Mouse (Mus musculus) midbrain, embryonic 16.5 days (tissue): ENCODE data around the gene Ppp6r1. TPM values are rescaled to one million over a fixed set of nuclear protein-coding genes. Genes with fewer than 3 reads are reported as not detected.

Experiments
- polyA plus RNA-seq: library from polyadenylated mRNA; unstranded; fragments of >200 nt; fragmentation: Nextera tagmentation; extraction: Ambion mirVana; gene quantifications from 2 replicates; pipeline ENCODE4 v1.2.1, GENCODE M21; 2015

Ppp6r1 gene
- polyA plus RNA-seq, 1 experiment from 2014 or later, result 5.6 TPM

Other genes with a start within 250 kb of the Ppp6r1 start
- gene Rdh13, start 213.4 kb downstream of the Ppp6r1 start, polyA plus RNA-seq, result 43.2 and 45.6 TPM in 2 replicates
- 12.8 TPM in 2 replicates for gene Eps8l1, start 198.3 kb downstream of the Ppp6r1 start, polyA plus RNA-seq
- 35.6 and 44.7 TPM in 2 replicates for gene Ppp1r12c, start 157.3 kb downstream of the Ppp6r1 start, polyA plus RNA-seq
- gene Tnnt1, start 142.6 kb downstream of the Ppp6r1 start, polyA plus RNA-seq, result 3.2 and 3.6 TPM in 2 replicates
- gene Tnni3, start 134.8 kb downstream of the Ppp6r1 start, polyA plus RNA-seq, result 1.8 TPM in 2 replicates
- 2.2 and 2.4 TPM in 2 replicates for gene Dnaaf3, start 126.6 kb downstream of the Ppp6r1 start, polyA plus RNA-seq
- 185 and 186 TPM in 2 replicates for gene Syt5, start 111.5 kb downstream of the Ppp6r1 start, polyA plus RNA-seq
- 0.68 and 1.4 TPM in 2 replicates for gene Ptprh, start 55.0 kb downstream of the Ppp6r1 start, polyA plus RNA-seq
- gene Tmem86b, start 27.6 kb downstream of the Ppp6r1 start, polyA plus RNA-seq, result 2.1 and 2.4 TPM in 2 replicates
- gene Hspbp1, start 26.0 kb upstream of the Ppp6r1 start, polyA plus RNA-seq, result 169 and 181 TPM in 2 replicates
- gene Brsk1, start 31.6 kb upstream of the Ppp6r1 start, polyA plus RNA-seq, result 7.5 and 7.8 TPM in 2 replicates
- 0.25 TPM in 1 of 2 replicates, not detected in the other for gene Tmem150b, start 66.2 kb upstream of the Ppp6r1 start, polyA plus RNA-seq
- gene Kmt5c, start 81.1 kb upstream of the Ppp6r1 start, polyA plus RNA-seq, result 58.5 and 61.1 TPM in 2 replicates
- 19.3 and 21.3 TPM in 2 replicates for gene Cox6b2, start 94.1 kb upstream of the Ppp6r1 start, polyA plus RNA-seq
- not detected in 2 replicates for gene Fam71e2, start 112.3 kb upstream of the Ppp6r1 start, polyA plus RNA-seq
- gene Il11, start 123.8 kb upstream of the Ppp6r1 start, polyA plus RNA-seq, result 1.3 TPM in 2 replicates
- 0.48 and 0.73 TPM in 2 replicates for gene Tmem190, start 123.9 kb upstream of the Ppp6r1 start, polyA plus RNA-seq
- gene Tmem238, start 130.6 kb upstream of the Ppp6r1 start, polyA plus RNA-seq, result 6.2 and 6.5 TPM in 2 replicates
- 201 and 213 TPM in 2 replicates for gene Rpl28, start 133.9 kb upstream of the Ppp6r1 start, polyA plus RNA-seq
- 226 and 253 TPM in 2 replicates for gene Ube2s, start 153.6 kb upstream of the Ppp6r1 start, polyA plus RNA-seq
- 14.0 and 14.6 TPM in 2 replicates for gene Shisa7, start 185.7 kb upstream of the Ppp6r1 start, polyA plus RNA-seq
- gene Isoc2b, start 211.2 kb upstream of the Ppp6r1 start, polyA plus RNA-seq, result 3.6 and 5.0 TPM in 2 replicates
- gene Isoc2a, start 218.1 kb upstream of the Ppp6r1 start, polyA plus RNA-seq, result 0.46 and 0.57 TPM in 2 replicates
- gene Gm36210, start 247.5 kb upstream of the Ppp6r1 start, polyA plus RNA-seq, result 0.32 and 0.38 TPM in 2 replicates